Mouse (Mus musculus) CD8-positive naive resting alpha-beta T cell, adult 2 months (primary cell): ENCODE results near the gene Frmpd2.

Experiments
- DNase-seq, 2 experiments: peaks; one replicate each; pipeline ENCODE4 v3.0.0; 2022; ENCODE audit warnings: low read depth in 2 of 2, low spot score in 2 of 2

Gene Frmpd2

DNA sequence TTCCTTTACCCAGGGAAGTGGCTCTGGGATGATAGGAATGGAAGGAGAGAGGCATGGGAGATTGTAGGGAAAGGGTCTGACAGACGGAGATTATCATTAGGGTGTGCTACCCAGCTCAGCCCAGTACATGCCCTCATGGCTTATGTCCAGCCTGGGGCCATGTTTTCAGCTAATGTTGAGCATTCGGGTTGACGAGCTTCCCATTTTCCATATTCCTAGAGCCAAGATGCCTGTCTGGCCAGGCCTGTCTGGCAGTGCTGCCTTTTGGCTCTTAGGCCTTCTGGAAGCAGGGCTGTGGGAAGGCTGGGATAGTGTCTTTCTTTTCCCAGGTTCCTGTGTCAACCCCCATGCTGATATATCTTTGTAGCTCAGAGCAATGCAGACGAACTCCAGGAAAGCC, 35.2 kb downstream of the Frmpd2 start:
- no peak for DNase-seq

DNA sequence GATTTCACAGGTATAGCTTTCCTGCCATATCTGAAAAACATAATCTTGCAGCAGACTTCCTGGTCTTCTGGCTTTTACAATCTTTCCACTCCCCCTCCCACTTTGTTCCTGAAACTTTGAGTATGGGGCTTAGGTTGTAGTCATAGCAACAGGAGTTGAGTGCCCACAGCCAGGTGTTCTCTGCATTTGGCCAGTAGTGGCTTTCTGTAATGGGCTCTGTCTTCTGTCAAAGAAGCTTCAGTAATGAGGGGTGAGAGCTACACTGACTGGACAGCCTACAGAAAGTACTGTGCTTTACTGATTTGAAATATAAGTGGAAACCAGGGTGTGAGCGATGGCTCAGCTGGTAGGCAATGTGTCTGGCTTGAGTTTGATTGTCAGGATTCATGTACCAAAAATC, 37.2 kb downstream of the Frmpd2 start:
- no peak for DNase-seq

DNA sequence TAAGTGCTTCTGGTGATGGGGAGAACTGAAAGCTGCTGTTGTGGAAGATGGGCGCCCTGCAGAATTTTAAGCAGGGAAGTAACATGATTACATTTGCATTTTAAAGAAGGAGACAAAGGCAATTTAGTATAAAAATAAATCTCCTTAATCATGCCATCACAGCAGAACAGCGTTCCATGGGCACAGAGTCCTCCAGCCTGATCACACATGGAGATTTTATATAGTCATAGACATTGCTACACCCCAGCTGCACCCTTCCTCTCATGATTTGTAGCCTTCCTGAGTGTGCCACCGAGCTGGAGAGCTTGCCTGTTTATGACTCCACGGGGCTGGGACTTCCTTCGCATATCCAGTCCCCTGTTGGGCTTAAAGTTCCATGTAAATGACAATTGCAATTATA, 42.4 kb downstream of the Frmpd2 start:
- no peak for DNase-seq

DNA sequence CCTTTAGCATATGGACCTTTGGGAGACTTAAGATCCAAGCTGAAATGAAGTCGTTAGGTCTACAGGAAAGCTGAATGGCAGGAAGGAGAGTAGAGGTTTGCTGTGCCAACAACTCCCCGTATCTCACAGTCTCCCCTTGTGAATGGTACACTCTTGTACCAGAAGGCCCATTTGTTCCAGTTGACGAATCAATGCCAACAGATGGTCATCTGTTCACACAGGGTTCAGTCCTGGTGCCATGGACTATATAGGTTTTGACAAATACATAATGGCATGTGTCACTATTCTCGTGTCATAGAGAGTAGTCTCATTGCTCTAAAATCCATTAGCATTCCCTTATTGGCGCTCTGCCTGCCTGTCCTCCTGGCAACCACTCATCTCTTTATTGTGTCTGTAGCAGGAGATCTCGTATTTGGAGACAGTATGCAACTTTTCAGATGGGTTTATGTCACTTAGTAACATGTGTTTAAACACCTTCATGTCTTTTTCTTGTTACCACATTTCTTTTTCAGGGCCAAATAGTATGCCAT, 43.3 kb downstream of the Frmpd2 start:
- no peak for DNase-seq

DNA sequence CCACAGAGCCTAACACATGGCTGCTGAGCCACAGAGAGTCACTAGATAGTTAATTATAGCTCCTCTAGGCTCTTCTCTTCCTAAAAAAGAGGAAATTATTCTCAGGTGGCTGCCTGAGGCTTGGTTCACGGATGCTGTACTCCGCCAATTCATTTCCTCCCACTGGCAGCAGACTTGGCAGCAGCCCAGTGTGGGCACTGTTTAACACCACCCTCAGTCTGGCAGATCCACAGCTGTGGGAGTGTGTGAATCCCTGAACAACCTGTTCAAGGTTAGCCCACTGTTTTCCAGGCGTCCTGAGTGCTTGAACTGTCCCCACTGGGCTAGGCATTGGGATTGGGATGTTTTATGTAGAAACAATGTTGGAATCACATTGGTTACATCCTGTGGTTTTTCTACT, 50.0 kb downstream of the Frmpd2 start:
- no peak for DNase-seq

DNA sequence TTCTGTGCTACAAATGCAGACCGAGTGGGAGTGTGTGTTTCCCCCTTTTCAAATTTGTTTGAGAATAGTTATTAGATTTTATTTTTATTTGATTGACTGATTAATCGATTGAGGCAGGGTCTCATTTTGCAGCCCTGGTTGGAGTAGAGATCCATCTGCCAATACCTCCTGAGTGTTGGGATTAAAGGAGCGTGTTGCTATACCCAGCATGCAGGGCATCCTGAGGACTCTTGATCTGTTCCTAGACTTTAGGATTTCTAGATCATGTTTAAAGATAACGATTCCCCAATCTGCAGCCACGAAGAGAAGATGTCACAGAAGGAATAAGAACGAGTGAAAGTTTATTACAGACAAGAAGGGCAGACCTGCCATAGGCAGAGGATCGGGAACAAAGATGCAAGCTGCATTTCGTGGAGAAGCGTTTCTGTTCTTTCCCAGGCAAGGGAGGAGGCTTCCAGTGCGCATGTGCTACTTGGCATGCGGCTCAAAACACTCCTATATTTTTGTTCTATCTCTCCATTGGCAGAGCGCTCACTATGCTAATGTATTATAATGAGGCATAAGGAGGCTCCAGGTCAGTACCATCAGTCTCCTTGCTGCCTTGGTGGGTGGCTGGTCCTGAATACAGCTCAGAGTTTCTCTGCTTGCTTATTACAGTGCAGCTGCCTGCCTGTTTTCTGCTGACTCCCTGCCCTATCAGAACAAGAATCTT, 53.9 kb downstream of the Frmpd2 start:
- no peak for DNase-seq

DNA sequence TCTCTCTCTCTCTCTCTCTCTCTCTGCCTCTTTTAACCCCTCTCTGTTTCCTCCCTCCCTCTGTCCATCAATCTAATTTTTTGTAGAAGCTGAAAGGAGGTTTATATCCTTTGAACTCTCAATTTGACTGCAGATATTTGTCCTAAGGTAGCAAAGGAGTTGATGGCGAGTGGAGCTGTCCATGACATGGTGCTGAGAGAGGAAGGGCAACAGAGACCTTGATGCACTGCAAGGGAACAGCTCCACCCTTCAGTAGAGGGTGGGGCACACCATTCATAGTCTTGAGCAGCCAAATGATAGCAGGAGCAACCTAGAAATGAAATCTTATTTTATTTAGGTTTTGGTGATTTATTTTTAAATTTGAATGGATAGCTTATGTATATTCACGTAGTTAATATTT, 55.1 kb downstream of the Frmpd2 start:
- DNase-seq, result no peak

DNA sequence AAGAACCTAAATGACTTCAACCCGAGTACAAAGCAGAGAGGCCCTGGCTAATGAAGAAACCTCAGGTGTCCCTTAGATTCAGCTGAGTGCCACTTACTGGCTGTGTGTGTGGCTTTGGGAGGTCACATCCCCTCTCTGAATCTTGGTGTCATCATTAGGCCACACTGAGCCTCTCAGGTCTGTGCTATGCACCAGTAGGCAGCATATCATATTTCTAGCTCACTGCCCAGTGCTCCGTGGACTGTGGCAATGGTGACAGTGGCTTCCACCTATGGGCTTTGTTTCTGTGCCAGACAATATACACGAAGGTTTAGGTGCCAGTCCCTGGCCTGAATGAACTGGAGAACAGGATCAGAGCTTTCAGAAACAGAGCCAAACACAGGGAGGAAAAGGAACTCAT, 56.4 kb downstream of the Frmpd2 start:
- DNase-seq, result no peak

DNA sequence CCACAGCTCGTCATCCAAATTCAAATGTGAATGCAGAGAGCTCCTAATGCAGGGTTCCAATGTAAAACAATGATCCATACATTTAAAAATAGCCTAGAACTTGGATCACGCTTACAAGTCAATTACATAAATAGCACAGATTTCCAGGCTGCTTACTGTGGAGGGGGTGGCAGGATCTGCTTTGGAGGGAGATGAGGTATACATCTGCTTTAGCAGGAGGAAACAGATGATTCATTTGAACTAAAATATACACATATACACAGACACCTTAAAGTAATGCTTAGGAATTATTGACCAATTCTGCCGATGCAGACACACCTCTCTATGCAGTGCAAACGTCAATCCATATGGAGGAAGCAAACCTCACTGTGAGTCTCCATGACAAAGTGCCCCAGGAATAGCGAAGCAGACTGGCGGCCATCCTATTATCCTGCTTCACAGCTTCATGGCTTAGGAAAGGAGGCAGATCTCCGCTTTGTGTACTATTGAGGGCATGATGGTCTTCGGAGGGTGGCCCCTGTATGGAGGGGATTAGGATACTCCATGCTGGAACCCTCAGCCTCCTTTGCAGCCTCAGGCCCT, 59.9 kb downstream of the Frmpd2 start:
- no peak for DNase-seq

DNA sequence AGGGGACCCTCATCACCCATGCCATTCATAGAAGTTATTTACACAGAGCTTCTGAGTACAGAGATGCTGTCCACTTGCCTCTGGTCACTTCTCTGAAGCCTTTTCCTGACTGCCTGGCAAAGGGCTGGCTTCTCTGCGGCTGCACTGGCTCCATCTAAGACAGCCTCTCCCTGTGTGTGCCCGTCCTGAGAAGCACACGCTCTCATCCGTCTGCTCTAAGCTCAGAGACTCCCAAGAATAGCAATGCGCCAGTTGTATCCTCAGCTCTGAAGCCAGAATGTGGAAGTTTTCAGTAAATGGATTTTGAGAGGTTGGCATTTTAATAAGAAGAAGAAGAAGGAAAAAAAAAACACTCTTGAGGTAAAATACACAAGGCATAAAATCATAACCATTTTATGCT, 61.3 kb downstream of the Frmpd2 start:
- no peak for DNase-seq

DNA sequence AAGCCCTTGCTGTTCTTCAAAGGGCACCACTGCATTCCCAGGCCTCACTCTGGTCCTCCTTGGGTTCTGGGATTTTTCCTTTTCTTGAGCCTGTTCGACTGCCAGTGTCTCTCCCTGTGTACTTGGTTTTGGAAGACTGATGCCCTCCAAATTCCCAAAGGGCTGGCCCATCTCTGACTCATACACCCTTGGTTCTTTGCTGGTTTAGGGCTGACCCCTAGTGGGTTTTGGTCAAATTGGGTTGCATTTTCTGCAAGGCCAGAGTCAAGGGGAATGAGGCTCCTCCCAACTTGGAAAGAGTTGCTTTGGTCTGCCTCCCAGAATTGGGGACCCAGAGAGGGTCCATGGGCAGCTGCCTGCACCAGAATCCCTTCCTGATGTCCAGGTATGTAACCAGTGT, 62.0 kb downstream of the Frmpd2 start:
- DNase-seq, result no peak

DNA sequence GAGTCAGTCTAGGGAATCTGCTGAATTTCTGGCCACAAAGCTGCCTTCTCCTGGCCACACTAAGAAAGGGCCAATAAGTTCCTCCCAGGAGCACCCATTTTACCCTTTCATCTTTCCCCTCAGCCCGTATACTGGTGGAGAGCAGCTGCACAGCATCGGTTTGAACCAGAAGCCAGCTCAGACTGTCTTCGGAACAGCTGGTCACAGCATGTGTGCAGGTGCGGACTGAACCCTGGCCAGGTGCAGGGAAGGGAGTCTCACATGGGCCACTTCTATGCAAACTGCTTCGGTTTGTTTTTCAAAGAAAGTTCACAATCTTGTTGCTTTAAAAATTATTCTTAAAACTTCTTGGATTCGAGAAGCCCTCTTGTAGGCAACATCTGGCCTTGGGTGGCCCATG, 63.8 kb downstream of the Frmpd2 start:
- DNase-seq, result no peak

DNA sequence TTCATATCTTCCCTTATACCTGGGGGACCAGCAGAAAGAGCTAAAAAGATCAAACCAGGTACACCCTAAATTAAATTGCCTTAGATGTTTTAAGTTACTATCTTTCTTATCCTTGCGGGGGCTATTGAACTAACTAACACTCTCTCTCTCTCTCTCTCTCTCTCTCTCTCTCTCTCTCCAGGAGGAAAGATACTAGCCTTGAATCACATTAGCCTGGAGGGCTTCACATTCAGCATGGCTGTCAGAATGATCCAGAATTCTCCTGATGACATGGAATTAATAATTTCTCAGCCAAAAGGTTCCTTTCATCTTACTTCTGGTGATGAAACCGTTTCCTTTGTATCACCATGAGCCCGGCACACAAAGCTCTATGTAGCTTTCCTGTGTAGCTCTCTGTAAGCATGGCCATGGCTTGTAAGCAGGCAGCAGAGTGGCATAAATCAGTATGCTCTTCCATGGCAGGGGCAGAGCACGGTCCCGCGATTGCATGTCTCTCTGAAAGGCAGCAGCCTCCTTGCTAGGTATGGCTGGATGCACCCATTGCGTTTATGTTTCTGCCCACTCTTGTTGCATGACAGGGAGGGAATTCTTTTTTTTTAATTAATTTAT, 68.2 kb downstream of the Frmpd2 start:
- no peak for DNase-seq

DNA sequence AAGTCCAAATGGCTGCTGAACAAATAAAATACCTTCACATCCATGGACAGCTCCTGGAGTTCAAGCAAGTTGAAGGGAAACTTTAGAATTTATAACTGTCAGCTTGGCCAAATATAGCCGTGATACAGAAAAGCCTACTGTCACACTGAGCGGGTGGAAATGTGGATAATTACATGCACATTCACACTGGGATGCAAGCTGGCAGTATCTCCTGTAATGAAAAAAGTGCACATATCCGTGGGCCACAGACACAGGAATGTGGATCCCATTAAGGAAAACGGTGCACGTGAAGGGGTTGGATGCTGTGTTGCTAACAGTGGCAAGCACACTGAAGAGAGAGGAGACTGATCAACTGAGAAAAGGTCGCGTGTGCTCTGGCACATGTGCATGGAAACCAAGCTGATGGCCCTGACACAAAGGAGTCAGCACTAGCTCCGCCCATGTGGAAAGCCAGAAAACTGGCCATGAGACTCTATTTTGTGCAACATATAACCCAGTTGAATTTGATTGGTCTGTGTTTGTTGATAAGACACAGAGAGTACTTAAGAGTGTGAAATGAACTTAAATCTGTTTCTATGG, 74.2 kb downstream of the Frmpd2 start:
- no peak for DNase-seq

DNA sequence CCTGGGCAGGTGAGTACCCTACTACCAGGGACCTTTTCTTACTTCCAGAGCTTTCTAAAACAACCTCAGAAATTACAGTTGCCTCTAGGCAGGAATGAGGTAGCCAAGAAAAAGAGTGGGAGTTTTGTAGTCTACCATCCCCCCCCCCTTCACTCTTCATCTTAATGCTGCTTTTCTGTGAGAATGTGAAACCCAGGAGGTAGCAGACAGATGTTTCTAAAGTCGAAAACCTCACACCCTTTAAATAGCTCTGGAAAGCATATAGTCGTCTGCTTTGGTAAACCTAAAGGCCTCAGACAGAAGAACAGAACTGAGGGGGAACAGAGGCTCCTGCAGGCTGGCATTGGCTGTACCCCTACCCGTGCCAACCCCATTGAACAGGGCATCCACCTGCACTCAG, 77.2 kb downstream of the Frmpd2 start:
- DNase-seq, result no peak

DNA sequence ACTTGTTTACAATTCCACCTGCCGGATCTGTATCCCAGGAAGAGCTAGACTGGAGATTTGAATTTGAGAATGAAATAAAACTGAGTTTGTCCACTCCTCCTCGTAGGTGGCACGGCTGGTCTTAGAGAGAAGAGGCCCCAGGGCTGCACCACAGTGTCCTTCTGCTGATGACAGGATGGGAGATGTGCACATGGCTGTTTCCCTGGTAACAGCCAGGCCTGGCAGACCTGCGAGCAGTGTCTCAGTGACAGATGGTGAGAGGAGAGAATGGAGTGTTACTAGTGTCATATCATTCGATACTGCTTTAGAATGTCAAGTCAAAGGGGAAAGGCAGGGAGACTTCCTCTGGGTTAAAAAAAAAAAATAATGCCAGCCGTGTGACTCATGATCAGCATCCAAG, 78.4 kb downstream of the Frmpd2 start:
- no peak for DNase-seq

DNA sequence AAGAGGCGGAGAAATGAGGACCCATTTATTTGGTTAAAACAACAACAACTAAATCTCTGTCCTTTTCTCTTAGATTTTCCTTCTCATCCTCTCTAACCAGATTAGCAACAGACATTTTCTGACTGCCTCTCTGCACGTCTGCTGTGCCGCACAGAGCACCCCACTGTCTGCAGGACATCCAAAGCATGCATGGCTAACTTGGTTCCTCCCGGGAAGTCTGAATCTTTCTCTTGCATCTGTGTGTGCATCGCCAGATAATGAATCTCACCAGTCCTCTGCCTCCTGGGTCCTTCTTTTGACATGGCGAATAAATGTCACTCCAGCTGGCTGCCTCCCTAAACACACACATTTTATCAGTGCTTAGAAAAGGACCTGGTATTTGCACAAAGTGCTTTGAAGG, 99.2 kb downstream of the Frmpd2 start:
- no peak for DNase-seq

DNA sequence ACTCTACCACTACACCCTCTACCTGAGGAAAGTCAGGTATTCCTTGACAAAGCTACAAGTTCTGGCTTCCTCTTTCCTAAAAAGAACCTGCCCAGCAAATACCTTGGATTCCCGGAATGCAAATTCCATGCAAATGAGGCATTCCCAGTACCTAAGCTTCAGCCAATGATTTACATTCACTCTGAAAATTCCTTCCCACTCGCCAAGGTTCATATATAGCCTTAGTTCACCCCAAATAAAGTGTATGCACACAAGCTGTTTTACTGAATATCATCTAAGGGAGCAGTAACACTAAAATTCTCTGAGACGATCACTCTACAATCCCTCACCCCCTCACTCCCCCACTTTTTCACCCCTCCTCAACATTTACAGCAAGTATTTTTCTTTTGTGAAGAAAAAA, 102.1 kb downstream of the Frmpd2 start:
- DNase-seq, result no peak

DNA sequence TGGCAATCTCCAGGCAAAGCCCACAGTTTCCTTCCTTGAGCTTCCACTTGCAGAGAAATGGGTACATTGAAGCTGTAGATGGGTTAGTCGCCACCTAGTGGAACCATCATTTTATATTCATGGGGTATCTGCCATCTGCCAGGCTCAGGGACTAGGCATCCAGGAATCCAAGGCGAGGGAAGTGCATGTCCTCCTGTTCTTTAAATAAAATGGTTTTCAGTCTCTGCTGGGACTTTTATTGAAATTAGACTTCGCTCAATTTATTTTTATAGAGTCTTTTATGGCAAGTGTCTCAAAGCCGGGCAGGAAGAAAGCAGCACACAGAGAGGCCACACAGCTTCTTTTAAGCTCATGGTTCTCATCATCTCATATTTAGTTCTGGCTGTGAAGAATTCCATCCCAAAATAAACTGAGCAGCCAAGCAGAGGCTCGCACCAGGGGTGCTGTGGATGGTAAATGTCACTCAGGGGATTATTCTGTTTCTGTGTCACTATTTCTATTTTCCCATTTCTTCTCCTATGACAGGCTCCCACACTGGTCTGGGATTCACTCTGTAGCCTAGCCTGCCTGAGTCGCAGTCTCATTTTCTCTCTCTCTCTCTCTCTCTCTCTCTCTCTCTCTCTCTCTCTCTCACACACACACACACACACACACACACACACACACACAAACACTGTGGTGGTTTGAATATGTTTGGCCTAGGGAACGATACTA, 108.4 kb downstream of the Frmpd2 start:
- no peak for DNase-seq

DNA sequence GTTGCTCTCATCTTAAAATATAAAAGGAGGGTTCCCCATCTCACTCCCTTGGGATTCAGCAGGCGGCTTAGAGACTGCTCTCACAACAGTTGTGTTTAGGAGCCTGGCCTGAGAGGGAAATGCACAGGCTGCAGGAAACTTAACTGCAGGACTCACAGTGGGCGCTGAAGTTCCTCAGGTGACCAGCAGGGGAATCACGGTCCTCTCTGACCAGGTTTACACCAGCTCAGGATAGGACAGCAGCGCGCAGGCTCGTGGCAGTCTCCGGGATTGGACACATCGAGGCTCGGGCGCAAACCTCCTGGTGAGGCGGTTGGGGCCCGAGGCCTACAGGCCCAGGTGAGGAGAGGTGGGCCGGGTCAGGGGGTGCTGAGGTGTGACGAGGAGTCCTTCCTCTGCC, 117.5 kb downstream of the Frmpd2 start, which contains the start of gene Ptpn20:
Ptpn20 (plus strand) TSS at position 257 of the 400 bp plus-strand sequence.
- DNase-seq, result no peak

DNA sequence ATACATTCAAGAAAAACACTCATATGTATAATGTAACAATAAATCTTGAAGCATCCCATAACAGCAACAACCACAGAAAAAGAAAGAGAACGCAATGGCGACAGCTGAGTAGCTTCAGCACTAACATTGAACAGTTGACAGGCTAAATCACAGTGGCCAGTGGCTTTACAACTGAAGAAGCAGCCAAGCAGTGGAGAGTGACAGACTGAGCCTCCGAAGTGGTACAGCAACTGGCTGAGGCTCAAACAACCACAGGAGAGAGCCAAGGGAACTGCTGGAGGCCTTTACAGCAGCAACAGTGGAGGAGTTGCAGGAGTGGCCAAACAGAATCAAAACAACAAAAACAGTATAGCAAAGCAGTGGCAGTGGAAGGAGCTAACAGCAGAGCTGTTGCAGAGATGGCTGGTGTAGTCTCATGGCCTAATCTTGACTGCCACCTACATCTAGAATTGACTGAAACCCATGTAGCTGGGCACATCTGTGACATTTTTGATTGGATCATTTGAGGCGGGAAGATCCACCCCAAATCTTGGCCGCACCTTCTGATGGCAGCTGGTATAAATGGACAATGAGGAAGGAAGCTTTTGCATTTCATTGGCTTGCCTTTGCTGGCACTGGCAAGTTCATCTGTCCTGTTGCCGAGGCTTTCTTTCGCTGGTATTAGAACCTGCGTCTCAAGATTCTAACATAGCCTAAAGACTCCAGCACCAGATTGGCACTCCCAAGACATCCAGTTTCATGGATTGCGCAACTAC, 127.1 kb downstream of the Frmpd2 start:
- no peak for DNase-seq
